Mouse (Mus musculus): ENCODE results near the gene Gm7579.
"Not testable (repeated sequence)": the region's sequence is repeated elsewhere in the genome, so short reads cannot be mapped to it uniquely, and the experiment has no call there.

GRCm38 (mm10) chr7:142212136-142212535 is 477 bp downstream of the Gm7579 start:
- TF ChIP-seq CTCF (IDR thresholded peaks at IDR 0.05; ENCODE audit: borderline replicate concordance, extremely low read depth, insufficient read depth, insufficient read length); POLR2A (IDR thresholded peaks at IDR 0.05; ENCODE audit: borderline replicate concordance, extremely low read depth, insufficient read depth, insufficient read length, poor library complexity, severe bottlenecking): not testable (repeated sequence)

Data from brain, embryonic 14.5 days (tissue).